Mouse (Mus musculus): ENCODE measurements around the gene Gna14.

The Gna14 gene

DNA sequence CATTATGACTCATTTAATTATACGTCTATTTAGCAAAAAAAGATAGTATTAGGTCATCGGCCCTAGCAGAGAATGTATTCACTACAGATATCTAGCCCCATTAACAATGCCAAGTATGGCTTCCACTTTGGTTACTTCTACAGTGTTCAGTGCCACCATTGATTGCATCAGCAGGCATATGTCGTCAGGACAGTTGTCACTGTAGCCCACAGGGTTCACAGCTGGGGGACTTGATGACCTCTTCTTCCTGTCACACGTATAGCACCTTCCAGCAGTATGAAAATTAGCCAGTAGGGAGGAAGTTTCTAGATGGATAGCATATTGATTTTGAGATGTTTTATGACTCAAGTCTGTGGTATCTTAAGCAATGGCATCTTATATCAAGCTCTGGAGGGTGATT lies 78.6 kb downstream of the Gna14 start:
- no peak for DNase-seq (ENCODE audit: low spot score)

DNA sequence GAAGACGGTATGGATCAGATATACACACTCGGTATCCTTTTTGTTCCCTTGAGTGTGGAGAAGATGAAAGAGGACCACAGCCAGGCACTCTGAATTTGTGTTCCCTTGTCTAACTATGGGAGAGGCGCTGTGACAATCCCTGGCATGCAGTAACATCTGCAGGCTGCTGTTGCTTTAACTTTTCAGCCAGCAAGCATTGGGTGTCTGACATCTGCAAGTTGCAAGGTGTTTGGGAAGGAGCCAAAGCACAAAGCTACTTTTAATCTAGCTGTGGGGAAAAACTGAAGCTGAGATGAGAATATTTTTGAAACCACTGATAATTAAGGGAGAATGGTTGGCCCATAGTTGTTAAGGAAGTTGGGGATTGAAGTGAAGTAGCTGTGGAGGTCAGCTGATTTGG lies 83.0 kb downstream of the Gna14 start:
- DNase-seq (ENCODE audit: low spot score), result no peak

DNA sequence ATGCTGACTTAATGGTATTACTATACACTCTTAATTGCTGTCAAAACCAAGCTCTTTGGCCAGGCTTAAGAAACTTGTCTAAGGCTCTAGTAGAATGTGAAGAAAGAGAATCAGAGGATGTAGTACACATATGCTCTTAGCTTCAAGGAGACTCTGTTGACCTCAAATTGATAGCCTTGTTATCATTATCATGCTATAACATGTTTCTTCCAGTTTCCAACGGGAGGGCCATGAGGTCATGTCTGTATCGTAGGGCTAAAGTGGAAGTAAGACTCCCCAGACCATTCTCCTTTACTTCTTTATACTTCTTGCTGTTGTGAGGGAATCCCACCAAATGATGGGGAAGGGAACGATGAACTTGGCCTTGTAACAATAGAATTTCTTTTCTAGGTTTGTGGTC lies 85.0 kb downstream of the Gna14 start:
- no peak for DNase-seq (ENCODE audit: low spot score)

DNA sequence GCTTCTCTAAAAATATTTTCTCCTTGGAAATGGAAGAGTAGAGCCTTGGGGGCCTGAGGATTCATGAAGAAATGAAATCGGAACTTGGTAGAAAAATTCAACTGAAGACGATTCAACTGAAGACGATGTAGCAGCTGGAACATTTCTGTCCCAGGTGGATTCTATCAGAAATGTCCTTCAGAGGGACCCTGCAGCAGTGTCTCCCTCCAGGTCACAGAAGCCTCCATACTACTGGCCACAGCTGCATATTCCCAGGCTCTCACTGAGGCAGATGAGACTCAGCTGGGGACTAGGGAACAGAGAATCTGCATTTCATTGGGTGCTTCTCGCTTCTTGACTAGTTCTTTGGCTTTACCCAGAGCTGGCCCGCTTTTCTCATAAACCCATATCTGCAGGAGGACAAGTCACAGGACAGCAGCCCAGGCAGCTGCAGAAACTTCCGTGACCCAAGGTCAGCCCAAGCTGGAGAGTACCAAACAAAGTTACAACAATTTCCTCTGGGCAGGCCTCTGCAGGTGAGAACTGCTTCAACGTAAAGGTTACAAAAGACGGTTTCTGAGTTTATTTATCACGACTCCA lies 90.8 kb downstream of the Gna14 start:
- DNase-seq (ENCODE audit: low spot score), result no peak

DNA sequence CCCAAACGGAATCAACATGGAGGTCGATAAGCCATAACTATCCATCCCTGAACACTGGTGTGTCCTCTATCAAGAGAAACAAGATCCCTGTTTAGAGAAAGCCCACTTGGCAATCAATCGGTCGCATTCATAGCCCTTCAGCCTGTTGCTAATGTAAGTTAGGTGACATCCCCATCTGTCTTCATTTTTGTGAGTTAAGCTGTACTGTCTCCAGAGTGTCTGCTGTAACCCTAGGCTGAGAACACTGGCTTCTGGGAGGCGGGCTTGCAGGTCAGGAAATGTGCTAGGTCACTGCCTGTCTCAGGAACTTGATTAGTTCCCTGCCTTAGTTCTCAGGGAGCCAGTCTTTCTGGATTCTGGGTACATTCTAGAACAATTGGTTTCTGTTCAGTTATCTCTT lies 91.5 kb downstream of the Gna14 start:
- DNase-seq (ENCODE audit: low spot score), result peak; percentile 9

DNA sequence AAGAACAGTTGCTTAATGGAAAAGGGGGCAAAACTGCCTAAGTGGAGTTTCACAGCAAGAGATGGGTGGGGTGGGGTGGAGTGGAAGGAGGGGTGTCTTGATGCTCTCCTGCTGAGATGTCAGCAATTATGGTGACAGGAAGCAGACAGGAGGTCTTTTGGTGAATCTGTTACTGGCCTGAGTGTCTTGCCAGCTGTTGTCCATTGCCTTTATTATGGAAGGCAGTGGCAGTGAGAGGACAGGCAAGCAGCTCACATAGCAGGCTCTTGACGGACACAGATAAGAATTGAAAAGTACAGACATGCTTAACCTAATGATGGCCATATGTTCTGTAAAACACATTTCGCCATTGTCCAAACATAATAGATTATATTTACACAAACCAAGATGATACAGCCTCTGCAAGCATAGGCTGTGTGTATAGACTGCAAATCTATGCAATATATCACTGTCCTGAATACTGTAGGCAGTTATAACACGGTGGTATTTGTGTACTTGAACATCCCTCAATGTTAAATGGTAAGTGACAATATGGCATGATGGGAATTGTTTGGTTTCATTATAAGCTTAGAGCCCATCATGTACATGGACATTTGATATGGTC lies 92.8 kb downstream of the Gna14 start:
- DNase-seq (ENCODE audit: low spot score), result peak; percentile 7

DNA sequence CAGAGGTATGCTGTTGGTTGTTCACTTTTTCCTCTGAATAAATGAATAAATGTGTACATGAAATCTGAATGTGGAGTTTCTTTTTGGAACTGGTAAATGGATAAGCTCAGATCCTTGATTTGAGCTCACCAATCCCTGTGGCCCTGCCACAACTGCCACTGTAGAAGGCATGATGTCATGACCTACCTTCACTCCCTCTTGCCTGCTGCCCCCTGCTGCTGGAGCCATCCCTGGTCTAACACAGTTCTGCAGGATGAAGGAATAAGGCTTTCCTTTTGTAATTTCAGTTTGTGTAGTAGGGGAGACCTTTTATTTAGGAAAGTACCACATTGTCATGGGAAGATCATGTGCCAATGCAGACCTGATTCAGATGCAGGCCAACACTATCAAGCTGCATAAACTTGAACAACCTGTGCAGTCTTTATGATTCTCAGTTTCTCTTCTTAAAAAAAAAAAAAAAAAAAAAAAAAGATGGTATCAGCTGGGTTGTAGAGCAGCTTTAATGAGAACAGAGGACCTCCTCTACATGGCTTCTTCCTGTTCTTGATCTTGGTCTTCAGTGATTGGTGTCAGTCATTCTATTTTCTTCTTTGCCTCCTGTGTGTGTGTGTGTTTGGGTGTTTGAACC lies 93.8 kb downstream of the Gna14 start:
- DNase-seq (ENCODE audit: low spot score), result peak; percentile 49

DNA sequence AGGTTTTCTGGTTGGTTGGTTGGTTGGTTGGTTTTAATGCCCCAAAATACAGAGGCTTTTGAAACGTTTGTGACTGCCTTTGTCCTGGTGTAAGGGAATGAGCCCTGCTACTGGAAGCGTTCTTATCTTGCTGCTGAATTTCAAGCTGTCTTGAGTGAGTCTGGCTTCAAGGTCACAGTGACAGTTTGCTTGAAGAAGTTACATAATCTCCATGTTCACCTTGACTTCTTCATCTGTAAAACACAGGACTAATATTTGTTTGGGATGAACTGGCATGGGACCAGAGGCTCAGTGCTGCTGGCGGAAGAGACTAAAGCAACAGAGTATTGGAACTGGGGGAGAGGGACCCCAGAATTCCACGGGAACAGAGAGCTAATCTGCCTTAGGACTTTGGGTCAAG lies 94.4 kb downstream of the Gna14 start:
- DNase-seq (ENCODE audit: low spot score), result no peak

DNA sequence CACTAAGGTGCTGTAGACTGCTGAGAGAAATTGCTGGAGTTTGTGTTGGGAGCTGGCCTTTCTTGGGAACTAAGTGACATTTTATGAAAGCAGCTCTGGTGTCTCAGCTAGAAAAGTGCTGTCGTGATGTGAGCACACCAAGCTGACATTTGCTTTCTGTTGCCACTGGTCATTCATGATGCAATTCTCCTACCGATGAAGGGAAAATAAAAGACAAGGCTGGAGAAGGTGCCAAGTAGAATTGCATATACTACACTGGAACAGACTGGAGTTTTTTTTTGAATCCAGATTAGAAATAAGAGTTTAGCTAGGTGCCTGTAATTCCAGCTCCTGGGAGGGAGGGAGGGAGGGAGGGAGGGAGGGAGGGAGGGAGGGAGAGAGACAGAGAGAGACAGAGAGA lies 98.7 kb downstream of the Gna14 start:
- no peak for DNase-seq (ENCODE audit: low spot score)

DNA sequence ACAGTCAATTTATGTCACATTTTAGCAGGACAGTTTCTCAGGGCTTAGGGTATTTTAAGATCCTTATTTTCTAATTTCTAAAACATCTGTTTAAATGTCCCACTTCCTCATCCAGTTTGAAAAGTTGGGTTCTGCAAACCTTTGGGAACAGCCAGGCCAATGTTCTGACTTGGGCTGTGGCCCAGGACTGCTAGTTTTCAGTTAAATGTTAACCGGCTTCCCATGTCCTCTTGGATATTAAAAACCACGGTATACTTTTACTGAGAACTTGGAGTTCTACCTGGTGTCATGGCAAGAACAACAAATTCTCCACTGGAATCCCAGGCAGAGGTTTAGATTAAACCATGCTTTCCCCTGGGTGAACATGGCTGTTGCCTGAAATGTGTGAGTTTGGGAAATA lies 102.9 kb downstream of the Gna14 start:
- no peak for DNase-seq (ENCODE audit: low spot score)

DNA sequence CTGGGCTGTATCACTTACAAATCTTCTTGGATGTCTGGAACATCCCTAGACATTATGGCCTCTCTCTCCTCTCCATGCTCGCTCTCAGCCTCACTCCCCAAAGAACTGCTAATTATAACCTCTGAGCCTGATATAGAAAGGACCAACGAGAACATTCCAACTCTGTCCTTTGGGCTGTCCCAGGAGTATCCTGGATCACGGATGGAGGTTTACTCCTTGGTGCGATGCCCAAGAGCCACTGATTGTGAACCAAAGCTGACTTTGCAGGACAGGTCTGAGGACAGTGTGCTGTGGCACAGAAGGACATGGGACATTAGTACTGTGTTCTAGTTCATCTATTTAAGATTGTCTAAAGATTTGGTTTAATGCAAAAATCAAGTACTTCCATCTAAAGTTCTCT lies 108.1 kb downstream of the Gna14 start:
- DNase-seq (ENCODE audit: low spot score), result no peak

DNA sequence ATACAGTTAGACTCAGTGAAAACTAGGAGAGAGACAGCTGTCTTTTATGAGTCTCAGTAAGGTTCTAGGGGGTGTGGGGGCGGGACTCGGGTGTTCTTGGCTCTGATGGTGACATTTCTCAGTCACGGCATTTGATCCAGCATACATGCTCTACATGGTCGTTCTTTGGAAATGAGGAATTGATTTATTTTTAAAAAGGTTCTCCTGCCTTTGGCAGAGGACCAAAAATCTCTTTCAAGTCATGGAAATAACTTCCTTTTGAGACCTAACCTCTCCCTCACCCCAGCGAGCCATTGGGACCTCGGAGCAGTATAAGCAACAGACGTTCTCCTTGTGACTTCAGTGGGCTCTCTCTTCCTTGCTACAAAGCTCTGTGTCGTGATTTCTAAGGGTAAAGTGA lies 121.4 kb downstream of the Gna14 start:
- no peak for DNase-seq (ENCODE audit: low spot score)

DNA sequence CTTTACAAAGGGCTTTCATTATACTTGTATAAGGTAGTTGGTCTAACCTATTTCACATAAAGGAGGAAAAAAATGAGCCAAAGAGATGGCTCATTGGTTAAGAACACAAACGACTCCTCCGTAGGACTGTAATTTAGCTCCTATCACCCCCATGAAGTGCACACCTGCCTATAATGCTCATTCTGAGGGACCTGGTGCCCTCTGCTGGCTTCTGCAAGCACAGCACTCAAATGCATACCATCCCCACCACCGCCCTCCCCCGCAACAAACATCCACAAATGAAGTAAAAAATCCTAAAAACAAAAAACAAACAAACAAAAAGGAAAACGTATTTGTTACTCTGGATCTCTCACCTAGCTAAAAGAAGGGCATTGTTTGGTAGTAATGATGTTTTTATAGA lies 122.4 kb downstream of the Gna14 start:
- DNase-seq (ENCODE audit: low spot score), result no peak

DNA sequence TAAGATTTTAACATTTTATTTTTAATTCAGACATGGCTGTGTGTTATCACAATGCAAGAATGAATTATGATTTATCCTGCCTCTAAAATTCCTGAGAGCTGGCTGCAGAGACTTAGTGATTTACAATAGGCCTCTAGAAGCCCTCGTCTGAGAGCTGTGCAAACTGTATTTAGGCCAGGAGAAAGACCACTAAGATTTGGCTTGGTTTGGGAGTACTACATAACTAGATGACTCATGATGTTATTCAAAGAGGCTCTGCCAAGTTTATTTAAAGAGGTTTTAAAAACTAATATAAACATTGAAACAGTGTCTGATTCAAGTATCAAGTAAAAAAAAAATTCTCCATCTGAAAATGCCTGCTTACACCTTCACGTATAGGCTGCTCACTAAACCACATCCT lies 123.0 kb downstream of the Gna14 start:
- no peak for DNase-seq (ENCODE audit: low spot score)

DNA sequence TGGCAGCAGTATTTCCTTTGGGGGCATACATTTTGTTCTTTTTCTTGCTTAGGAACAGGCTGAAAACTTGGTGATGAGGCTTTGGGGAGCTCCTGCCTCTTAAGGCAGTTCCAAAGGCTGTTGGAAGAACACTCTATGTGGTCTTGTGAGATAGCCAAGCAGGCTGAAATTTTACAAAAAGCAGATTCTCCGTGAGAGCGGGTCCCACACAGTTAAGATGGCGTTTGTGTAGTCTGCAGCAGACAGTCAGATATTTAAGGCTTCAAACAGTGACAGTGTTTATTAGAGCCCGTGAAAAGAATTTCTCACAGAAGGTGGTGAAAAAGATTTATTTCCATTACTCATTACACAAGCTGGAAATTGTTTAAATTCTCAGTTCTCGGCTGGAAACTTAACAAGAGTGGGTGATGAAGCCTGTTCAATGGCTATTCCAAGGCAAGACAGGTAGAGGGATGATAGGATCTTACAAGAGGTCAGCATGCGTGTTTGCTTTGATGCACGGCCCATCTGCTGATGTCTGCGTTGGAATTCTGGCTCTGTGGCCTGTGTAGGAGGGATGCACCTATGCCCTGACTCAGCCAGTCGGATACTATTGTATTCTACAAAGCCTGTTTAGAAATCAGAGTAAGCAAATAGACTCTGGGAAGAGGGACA lies 123.8 kb downstream of the Gna14 start:
- no peak for DNase-seq (ENCODE audit: low spot score)

DNA sequence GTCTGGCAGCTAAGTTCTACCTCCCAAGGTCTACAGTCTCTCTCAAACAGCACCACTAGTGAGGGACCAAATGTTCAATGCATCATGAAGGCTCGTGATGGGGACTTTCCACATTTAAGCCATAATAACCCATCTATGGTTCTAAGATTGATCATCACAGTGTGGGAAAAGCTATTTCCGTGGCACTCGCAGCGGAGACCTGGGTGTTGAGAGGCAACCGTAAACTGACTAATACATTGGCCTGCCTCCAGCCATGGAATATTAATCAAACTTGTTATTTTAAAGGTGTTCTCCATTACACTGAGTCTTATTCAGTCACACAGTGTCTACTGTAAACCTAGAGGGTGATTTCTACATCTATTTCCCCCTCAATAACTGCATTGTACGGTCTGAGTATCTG lies 127.1 kb downstream of the Gna14 start:
- no peak for DNase-seq (ENCODE audit: low spot score)

DNA sequence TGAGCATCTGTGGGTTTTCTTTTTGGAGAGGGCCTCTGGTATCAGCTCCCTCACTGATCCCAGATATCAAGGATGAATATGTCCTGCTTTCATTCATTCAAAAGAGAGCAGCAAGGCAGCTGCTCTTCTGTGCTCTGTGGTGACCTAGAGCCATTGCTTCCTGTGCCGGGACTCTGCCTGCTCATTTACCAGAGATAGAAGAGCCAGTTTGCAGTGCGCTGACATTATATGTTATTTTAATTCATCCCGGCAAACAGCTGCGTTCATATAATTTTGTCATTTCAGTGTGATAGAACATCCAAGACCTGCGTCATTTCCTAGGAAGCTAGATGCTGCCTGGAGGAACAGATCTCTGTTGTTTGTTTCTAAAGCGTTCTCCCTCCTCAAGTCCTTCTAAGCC lies 141.2 kb downstream of the Gna14 start:
- no peak for DNase-seq (ENCODE audit: low spot score)

DNA sequence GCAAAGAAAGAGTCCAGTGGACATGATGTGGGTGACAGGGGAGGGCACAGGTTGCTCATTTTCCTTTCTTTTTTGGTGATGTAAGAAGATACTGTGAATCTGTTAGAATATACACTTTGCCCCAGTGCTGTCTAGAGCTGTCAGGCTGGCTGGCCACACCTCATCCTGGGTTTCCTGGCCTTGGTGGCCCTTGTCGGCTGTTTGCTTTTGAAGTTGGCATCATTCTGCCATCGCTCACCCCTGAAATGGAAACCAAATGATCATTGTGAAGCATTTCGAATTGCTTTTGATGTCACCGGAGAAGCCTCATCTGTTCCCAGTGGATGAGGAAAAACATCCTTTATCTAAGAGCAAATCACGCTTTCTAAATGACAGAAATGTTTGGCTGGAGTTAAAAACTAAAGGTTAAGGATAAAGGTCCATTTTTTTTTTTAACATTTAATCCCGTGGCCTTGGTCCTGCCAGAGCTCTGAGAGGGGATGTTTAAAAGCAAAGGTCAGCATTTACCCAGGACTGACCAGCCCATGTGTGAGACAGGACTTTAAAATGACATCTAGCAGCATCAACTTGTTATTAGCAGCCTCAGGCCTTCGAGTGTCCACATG lies 144.2 kb downstream of the Gna14 start:
- no peak for DNase-seq (ENCODE audit: low spot score)

DNA sequence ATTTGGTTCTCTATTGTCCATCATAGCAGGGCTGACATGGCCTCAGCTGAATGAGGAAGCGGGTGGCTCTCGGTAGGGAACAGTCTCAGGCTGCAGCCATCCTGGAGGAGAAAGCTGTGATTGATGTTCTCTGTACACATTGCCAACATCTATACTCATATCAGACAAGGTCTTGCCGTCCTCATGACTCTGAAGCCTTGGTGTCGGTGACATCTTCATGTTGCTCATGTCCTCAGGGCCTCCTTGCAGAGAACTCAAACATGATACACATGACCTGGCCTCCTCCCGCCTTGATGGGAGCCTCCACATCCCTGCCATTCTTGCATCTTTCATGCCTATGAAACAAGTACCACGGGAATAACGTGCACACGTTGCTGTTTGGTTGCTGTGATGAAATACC lies 144.9 kb downstream of the Gna14 start:
- DNase-seq (ENCODE audit: low spot score), result no peak

DNA sequence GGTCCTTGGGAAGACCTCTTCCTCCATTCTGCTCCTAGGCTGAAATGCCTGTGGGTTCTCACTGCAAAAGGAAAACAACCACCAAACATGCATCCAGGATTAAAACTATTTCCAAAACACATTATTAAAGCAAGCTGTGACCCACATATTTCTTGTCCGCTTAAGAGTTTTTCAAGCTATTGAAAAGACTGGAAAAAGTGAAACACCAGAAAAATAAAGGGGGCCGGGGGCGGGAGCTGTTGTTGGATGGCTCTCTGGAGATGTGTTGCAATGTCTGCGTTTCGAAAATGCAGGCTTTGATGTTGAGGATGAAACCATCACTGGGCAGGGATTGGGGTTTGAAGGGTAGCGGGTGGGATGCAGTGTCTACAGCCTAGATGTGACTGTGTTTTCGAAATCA lies 149.0 kb downstream of the Gna14 start:
- DNase-seq (ENCODE audit: low spot score), result no peak

DNA sequence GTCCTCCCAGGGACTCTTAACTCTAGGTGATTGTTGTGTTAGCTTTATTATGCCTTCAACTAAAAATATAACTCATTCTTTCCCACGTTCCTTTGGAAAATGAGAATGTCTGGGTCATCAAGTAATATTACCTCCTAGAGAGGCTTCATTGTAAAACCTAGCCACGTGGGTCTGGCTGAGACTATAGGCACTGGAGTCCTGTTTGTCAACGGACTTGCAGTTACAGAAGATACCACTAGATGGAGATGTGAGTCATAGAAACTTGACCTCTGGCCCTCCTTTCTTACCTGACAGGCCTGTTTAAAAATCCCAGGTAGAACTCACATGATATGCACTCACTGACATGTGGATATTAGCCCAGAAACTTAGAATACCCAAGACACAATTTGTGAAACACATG lies 149.8 kb downstream of the Gna14 start:
- DNase-seq (ENCODE audit: low spot score), result peak; percentile 66

DNA sequence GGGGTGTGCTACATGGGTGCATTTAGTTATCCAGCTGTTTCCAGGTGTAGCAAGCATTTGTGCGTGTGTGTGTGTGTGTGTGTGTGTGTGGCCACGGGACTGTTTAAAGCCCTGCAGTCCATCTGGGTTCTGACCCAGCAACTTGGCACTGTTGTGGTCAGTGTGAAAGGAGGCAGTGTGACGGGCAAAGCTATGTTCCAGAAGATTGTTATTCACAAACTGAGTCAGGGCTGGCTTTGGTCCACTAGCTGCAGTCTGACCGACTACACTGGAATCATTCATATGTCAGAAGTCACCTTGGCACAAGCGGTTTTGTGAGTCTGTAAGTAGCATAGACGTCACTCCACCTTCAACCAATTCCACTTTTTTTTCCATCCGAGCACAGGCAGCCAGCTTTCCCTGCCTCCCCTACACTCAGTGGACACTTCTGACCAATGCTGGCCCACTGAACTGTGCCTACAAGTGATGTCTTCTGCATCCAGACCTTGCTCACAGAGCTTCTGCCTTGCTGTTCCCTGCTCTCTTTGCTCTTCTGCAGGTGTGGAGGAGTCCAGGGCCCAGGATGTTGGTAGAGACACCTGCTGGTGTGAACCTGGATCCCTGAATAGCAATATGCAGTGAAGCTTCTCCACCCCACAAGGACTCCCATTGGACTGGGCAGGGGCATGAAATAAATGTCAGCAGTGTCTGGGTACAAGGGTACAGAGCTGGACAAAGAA lies 157.9 kb downstream of the Gna14 start:
- no peak for DNase-seq (ENCODE audit: low spot score)

DNA sequence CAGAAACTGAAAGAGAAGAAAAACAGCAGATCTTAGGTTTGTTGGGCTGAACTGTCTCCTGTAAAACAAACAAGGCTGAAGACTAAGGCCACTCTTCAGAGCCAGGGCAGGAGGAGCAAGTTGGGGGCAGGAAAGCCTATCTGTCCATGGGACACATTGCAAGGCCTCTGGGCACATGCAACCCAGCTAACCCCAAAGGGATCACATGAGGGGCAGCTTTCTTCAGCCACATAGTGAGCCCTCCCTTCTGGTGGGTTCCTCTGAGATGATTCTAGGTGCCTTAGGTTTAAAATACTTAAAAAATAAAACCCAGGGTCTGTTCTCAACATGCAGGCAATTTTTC lies 158.4 kb downstream of the Gna14 start:
- DNase-seq (ENCODE audit: low spot score), result no peak
